Mouse (Mus musculus): ENCODE results near the gene Zfp646.

DNA sequence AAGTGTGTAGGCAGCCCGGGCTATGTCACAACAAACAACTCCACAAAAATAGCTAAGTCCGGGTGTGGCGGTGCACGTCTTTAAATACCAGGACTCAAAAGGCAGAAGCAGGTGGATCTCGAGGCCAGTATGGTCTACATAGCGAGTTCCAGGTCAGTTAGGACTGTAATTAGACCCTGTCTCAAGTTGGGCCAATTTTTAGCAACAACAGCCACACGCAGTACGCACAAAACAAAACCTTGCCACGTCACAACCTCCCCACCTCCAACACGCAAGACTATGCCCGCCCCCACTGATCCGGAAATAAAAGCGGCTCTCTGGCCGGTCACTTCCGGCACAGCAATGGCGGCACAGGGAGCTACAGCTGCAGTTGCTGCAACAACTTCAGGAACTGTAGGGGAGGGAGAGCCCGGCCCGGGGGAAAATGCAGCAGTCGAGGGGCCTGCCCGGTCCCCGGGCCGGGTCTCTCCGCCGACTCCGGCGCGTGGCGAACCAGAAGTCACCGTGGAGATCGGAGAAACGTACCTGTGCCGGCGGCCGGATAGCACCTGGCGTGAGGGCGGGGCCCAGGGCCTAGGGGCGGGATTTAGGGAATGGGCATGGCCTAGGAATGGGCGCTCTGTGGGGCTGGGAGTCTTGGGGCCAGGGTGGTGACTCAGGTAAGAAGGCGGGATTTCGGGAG lies 36.3 kb downstream of the Zfp646 start, which contains the start of gene Kat8:
- peak; percentile 78; the same call in 1 of the 2 replicates for TF ChIP-seq POLR2A (IDR thresholded peaks at IDR 0.05; ENCODE audit: extremely low read depth, insufficient read depth, low read length)
- no peak for TF ChIP-seq CTCF (IDR thresholded peaks at IDR 0.05; ENCODE audit: low read depth, low read length)
